Mouse (Mus musculus) layer of hippocampus, adult 2 months (tissue): ENCODE measurements around the gene Mettl9. TPM values are rescaled to one million over a fixed set of nuclear protein-coding genes. Genes with fewer than 3 reads are reported as not detected.

ENCODE experiments used
- DNase-seq, 2 experiments: peaks; one replicate each; pipeline ENCODE4 v3.0.0; 2022; ENCODE audit warnings: low spot score in 2 of 2
- H3K27ac ChIP-seq: fragments of 200-600 bp; 2 replicates; pipeline ENCODE4 v1.8.1; 2022
- H3K4me3 ChIP-seq: fragments of 200-600 bp; 2 replicates; pipeline ENCODE4 v1.8.1; 2022; ENCODE audit warnings: mild to moderate bottlenecking
- CTCF ChIP-seq: fragments of 200-600 bp; conservative IDR thresholded peaks from 2 replicates; pipeline ENCODE4 v1.8.1; 2022; ENCODE audit warnings: antibody characterized with exemption, mild to moderate bottlenecking, moderate library complexity
- long read RNA-seq, 2 experiments: library from polyadenylated mRNA; stranded (forward); transcript quantifications; one replicate each; pipeline ENCODE4 v2.0.0; 2021; ENCODE audit warnings: borderline mapping rate in 2 of 2
- total RNA-seq, 2 experiments: library from RNA; stranded (reverse); gene quantifications; 2 replicates each; pipeline ENCODE4 v1.2.3; 2021

Mettl9 gene
- total RNA-seq = 10 to 100 TPM; 77.3 to 82.7 TPM
- long read RNA-seq, experiment 1, transcript Mettl9-201 (5 exons, 1,823 nt) = major isoform, 38 of 61 reads
- long read RNA-seq, experiment 1, partial matches to known transcripts = 1 of 61 reads
- long read RNA-seq, experiment 1, other reads (novel, unspliced or antisense) = 22 of 61 reads
- long read RNA-seq, experiment 2, transcript Mettl9-201 (5 exons, 1,823 nt) = major isoform, 62 of 78 reads
- long read RNA-seq, experiment 2, partial matches to known transcripts = 0 of 78 reads
- long read RNA-seq, experiment 2, other reads (novel, unspliced or antisense) = 13 of 78 reads

- peak within 1 kb of the TSS; percentile 92 for H3K4me3 ChIP-seq
- peak; percentile 92 to 94 for DNase-seq
- peak; percentile 36 for TF ChIP-seq CTCF
- peak within 1 kb of the TSS; percentile 94 for H3K27ac ChIP-seq
Measured at GRCm38 (mm10) chr7:121033856-121034652, at the start of gene Mettl9. Mettl9 (plus strand) TSS chr7:121034445.

GRCm38 (mm10) chr7:120991191-120991590, 43.1 kb upstream of the Mettl9 start:
- Histone ChIP-seq H3K27ac (peak overlapping the region; percentile 72), H3K4me3 (peak overlapping the region; percentile 39)
- peak in 1 of 2 experiments; percentile 19 for DNase-seq
- no peak for TF ChIP-seq CTCF

GRCm38 (mm10) chr7:120999021-120999530, 35.2 kb upstream of the Mettl9 start:
- H3K4me3 ChIP-seq = no peak overlapping the region
- no peak overlapping the region for H3K27ac ChIP-seq
- TF ChIP-seq CTCF = no peak

GRCm38 (mm10) chr7:121000065-121000822, 34.0 kb upstream of the Mettl9 start:
- Histone ChIP-seq H3K27ac (no peak overlapping the region), H3K4me3 (no peak overlapping the region)
- no peak for TF ChIP-seq CTCF
- no peak for DNase-seq

More at GRCm38 (mm10) chr7:120999021-120999530, 35.2 kb upstream of the Mettl9 start:
- DNase-seq = no peak

DNA sequence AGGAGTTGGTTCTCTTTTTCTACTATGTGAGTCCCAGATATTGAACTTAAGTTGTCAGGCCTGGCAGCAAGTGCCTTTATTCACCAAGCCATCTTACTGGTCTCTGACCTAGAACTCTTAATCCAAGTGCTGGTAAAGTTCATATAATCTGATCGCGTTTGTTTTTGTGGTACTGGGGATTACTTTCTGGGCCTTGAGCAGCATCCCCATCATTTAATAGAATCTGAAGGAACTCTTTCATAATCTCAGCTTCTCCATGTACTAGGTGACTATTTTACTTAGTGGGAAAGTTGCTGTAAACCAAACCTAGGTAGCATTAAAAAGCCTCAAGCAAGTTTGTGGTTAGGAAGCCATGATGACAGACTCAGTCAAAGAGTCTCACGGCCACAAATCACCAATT, 32.4 kb upstream of the Mettl9 start:
- Histone ChIP-seq H3K4me3 (no peak overlapping the region), H3K27ac (no peak overlapping the region)
- no peak for DNase-seq
- TF ChIP-seq CTCF = no peak

GRCm38 (mm10) chr7:121002407-121002928, 31.8 kb upstream of the Mettl9 start:
- DNase-seq = no peak
- Histone ChIP-seq H3K27ac (no peak overlapping the region), H3K4me3 (no peak overlapping the region)
- TF ChIP-seq CTCF = no peak

- no peak for DNase-seq
- no peak overlapping the region for H3K27ac ChIP-seq
- no peak overlapping the region for H3K4me3 ChIP-seq
- TF ChIP-seq CTCF = no peak
Measured at GRCm38 (mm10) chr7:121003793-121004418, 30.3 kb upstream of the Mettl9 start.

DNA sequence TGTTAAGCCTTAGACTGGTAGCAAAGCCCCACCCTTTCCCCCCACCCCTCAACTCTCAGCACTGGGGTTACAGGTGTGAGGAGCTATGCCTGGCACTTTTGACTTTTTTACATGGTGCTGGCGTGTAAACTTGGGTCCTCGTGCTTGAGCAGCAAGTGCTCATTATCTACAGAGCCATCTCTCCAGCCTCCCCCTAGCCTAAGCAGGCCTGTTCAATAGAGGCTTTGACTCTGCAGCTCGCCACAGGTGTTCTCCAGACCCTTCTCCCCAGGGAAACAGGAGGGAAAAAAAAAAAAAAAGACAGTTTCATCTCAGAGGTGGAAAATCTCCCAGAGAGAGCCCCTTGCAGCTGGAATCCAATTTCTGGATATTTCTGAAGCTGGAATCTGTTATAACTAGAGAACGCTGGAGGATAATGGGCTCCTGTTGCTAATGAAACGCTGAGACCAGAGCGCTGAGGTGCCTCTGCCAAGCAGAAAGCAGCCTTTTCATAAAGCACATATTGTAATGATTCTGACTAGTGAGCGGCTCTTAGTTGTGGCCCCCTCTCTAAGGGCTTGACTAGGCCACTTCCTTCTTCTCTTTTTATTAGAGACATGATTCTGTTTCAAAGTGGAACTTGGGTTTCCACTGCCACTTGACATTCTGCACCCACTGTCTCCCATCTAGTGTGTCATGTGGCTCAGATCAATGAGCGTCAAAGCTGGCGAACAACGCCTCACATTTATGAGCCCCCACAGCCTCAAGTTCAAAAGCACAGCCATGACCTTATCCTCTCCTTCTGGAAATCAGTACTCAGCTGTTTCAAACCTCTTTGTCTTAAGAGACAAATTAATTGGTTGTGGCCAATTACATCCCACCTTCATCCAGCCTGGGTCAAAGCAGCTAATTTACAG, 22.2 kb upstream of the Mettl9 start:
- Histone ChIP-seq H3K4me3 (no peak overlapping the region), H3K27ac (no peak overlapping the region)
- no peak for TF ChIP-seq CTCF
- no peak for DNase-seq

DNA sequence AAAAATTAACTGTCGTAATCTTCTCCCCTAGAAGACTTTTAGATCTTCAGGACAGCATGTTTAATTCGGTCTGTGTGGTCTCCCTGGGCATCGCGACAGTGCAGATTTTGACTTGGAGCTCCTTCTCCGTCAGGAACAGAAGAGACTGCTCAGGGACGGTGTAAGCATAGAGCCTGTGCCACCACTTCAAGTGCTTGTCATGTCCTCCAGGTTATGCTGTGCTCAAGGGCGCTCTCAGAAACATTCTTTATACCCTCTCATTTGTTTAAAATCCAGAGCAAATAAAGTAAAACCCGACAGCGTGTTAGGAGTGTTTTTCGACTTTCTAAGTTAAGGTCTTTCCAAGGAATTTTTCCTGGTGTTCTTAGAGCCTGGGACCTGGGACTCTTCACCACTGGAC, 19.8 kb upstream of the Mettl9 start:
- no peak overlapping the region for H3K27ac ChIP-seq
- TF ChIP-seq CTCF = no peak
- DNase-seq = no peak
- no peak overlapping the region for H3K4me3 ChIP-seq

DNA sequence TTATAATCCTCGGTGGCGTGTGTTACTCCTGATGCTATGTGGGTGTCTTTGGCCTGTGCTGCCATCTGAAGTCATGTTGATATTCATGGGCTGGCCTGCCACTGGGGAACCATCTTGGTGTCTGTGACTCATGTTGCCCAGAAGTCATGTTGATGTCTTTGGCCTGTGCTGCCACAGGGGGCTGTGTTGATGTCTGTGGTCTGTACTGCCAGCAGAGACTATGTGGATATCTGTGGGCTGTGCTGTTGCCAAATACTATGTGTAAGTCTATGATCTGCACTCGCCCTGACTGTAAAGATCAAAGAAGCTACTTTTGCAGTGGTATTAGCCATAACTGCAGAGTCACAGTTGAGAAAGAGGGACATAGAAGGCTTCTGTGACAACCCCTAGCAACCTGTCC, 15.5 kb upstream of the Mettl9 start:
- H3K27ac ChIP-seq = no peak overlapping the region
- no peak overlapping the region for H3K4me3 ChIP-seq
- no peak for TF ChIP-seq CTCF
- no peak for DNase-seq

- no peak overlapping the region for H3K4me3 ChIP-seq
- H3K27ac ChIP-seq = no peak overlapping the region
- peak; percentile 52 for TF ChIP-seq CTCF
- DNase-seq = no peak
Measured at GRCm38 (mm10) chr7:121020277-121020676, 14.0 kb upstream of the Mettl9 start.
